Mouse (Mus musculus) neural tube, embryonic 15.5 days (tissue): ENCODE results near the gene Kif19a. TPM values are rescaled to one million over a fixed set of nuclear protein-coding genes. Genes with fewer than 3 reads are reported as not detected.

Source experiments
- ATAC-seq: fragments of 200-750 bp; cut with Nextera tagmentation; 2 replicates; pipeline ENCODE4 v1.8.0; 2017; ENCODE audit warnings: mild to moderate bottlenecking, moderate TSS enrichment, moderate library complexity; ENCODE audit not compliant: low FRiP score
- H3K27ac ChIP-seq: fragments of 300-500 bp; sonication (generic); replicated peaks from 2 replicates; pipeline ENCODE4 v1.5.1; 2015; ENCODE audit warnings: mild to moderate bottlenecking, inconsistent platforms
- H3K27me3 ChIP-seq: fragments of 300-500 bp; sonication (generic); replicated peaks from 2 replicates; pipeline ENCODE4 v1.6.1; 2015; ENCODE audit warnings: inconsistent platforms
- H3K36me3 ChIP-seq: fragments of 300-500 bp; sonication (generic); 2 replicates; pipeline ENCODE4 v1.6.1; 2015; ENCODE audit warnings: inconsistent platforms
- H3K4me1 ChIP-seq: fragments of 300-500 bp; sonication (generic); 2 replicates; pipeline ENCODE4 v1.6.1; 2015; ENCODE audit warnings: inconsistent platforms
- H3K4me2 ChIP-seq: fragments of 300-500 bp; sonication (generic); 2 replicates; pipeline ENCODE4 v1.6.1; 2015; ENCODE audit warnings: inconsistent platforms, mild to moderate bottlenecking, moderate library complexity
- H3K4me3 ChIP-seq: fragments of 300-500 bp; sonication (generic); replicated peaks from 2 replicates; pipeline ENCODE4 v1.5.1; 2015; ENCODE audit warnings: mild to moderate bottlenecking, inconsistent platforms
- H3K9ac ChIP-seq: fragments of 300-500 bp; sonication (generic); replicated peaks from 2 replicates; pipeline ENCODE4 v1.6.1; 2015; ENCODE audit warnings: mild to moderate bottlenecking, inconsistent platforms
- H3K9me3 ChIP-seq: fragments of 300-500 bp; sonication (generic); replicated peaks from 2 replicates; pipeline ENCODE4 v1.6.1; 2016; ENCODE audit warnings: inconsistent platforms
- WGBS: fragments of 180-500 bp; shearing (Covaris S2); methylation state at CpG from one replicate; pipeline ENCODE4 v1.1.7; 2015; ENCODE audit warnings: mixed read lengths; 5-methylcytosine and 5-hydroxymethylcytosine counted together
- polyA plus RNA-seq: library from polyadenylated mRNA; unstranded; fragments of >200 nt; fragmentation: Nextera tagmentation; extraction: Ambion mirVana; gene quantifications from 2 replicates; pipeline ENCODE4 v1.2.1, GENCODE M21; 2015

The Kif19a gene
- polyA plus RNA-seq, 1 experiment from 2014 or later, result 0.47 TPM

DNA sequence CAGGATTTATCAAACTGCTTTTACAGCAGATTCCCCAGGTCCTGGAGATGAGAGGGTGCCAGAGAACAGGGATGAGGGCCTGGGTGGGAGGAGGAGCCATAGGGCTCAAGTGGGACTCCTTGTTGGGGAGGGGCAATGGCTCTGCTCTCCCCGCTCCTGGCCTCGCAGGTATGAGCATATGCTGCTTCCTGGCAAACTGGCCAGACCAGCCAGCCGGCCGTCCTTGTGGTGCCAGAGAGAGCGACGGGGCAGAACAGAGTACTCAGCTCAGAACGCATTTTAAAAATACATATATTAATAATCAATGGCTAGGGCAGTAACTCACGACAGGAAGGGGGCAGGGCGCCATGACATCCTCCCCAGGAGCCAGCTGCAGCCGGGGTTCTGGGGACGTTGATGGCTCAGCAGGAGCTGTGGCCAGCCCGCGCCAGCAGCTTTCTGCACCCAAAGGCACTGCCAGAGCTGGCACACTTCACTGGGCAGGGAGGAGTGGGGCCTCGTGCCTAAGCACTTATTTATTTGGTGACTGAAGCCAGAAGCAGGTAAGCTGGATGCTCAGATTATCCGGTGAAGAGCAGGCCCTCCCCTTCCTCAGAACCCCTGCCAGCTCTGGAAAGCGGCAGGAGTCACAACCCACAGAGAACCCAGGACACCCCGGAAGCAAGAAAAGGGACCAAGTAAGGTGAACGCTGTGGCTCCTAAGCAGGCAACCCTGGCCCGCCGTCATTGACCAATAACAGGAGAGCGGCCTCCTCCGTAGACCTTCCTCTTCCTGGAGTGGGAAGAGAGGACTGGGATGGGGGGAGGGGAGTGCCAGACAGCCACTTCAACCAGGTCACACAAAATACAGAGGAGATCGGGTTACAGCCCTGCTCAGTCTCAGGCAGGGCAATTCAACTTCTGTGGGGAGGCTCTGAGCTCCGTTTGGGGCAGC is 64.6 kb downstream of the Kif19a start:
- 0 out of 2 replicates have a peak overlapping the region, but pooled peaks have one; percentile 14 for H3K27ac ChIP-seq
- ATAC-seq, result no peak; the same call in 1 of the 2 replicates
- WGBS, result 7% methylated on average over 24 of the region's 24 CpGs

DNA sequence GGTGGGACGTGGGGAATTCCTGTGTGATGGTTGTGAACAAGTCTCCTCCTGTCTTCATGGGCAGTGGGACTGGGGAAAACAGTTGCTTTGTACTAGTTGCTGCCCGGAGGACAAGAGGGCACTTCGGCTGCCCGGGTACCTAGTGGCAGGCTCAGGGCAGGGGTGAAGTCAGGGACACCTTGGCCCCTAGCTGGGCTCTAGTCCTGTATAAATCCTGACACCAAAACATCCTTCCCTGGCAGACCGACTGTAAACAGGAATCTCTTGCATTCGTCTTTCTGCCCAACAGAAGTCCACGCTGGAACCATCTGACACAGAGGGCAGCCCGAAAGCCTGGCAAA is 65.2 kb downstream of the Kif19a start:
- H3K9ac ChIP-seq, result no peak overlapping the region
- H3K9me3 ChIP-seq, result no peaks in the 10 kb centered on the region
- ATAC-seq, result no peak
- H3K4me1 ChIP-seq, result peaks cover 17% of the 10 kb centered on the region
- no peak overlapping the region for H3K27ac ChIP-seq
- WGBS, result 14% methylated on average over 8 of the region's 8 CpGs
- H3K4me3 ChIP-seq, result no peak overlapping the region
- no peaks in the 10 kb centered on the region for H3K27me3 ChIP-seq
- H3K36me3 ChIP-seq, result no peaks in the 10 kb centered on the region
- peak overlapping the region; percentile 49; the same call in 1 of the 2 replicates for H3K4me2 ChIP-seq

More for the DNA sequence above, 64.6 kb downstream of the Kif19a start:
- Histone ChIP-seq H3K27me3 (no peaks in the 10 kb centered on the region), H3K4me3 (0 out of 2 replicates have a peak overlapping the region, but pooled peaks have one; percentile 0), H3K9me3 (no peaks in the 10 kb centered on the region), H3K9ac (no peak overlapping the region), H3K4me2 (peak overlapping the region; percentile 49), H3K4me1 (peaks cover 17% of the 10 kb centered on the region), H3K36me3 (no peaks in the 10 kb centered on the region)

DNA sequence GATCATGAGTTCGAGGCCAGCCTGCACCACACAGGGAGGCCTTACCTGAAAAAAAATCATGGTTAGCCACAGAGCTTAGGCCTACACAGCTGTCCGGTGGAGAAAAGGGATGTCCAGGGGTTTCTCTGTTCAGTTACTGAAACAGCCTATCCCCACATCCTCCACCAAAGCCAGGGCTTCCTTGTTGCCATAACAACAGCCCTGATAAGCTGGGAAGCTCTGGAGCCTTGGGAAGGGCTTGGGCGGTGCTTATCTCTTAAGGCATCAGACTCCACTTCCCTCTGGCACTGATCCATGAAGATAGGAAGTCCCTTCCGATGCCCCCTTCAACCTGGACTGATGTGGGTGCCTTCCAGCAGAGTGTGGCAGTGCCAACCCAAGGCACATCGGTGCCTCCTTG is 68.0 kb downstream of the Kif19a start:
- peaks cover 17% of the 10 kb centered on the region for H3K4me1 ChIP-seq
- H3K9ac ChIP-seq, result no peak overlapping the region
- H3K27me3 ChIP-seq, result no peaks in the 10 kb centered on the region
- no peak overlapping the region for H3K4me3 ChIP-seq
- no peak overlapping the region for H3K27ac ChIP-seq
- 71% methylated on average over 5 of the region's 5 CpGs for whole genome bisulfite sequencing
- H3K9me3 ChIP-seq, result no peaks in the 10 kb centered on the region
- no peak overlapping the region for H3K4me2 ChIP-seq
- H3K36me3 ChIP-seq, result no peaks in the 10 kb centered on the region
- no peak for ATAC-seq

Other genes starting within 250 kb of the Kif19a start
- gene Rpl38, start 96.9 kb upstream of the Kif19a start, polyA plus RNA-seq, result 804 and 844 TPM in 2 replicates
- gene Ttyh2, start 90.0 kb upstream of the Kif19a start, polyA plus RNA-seq, result 30.0 and 31.0 TPM in 2 replicates
- 1.7 and 1.9 TPM in 2 replicates for gene Dnaic2, start 38.0 kb upstream of the Kif19a start, polyA plus RNA-seq
- gene Btbd17, start 30.6 kb downstream of the Kif19a start, polyA plus RNA-seq, result 14.8 and 21.3 TPM in 2 replicates
- not detected in 2 replicates for gene Gpr142, start 33.5 kb downstream of the Kif19a start, polyA plus RNA-seq
- 8.8 and 12.0 TPM in 2 replicates for gene Gprc5c, start 85.8 kb downstream of the Kif19a start, polyA plus RNA-seq
- gene Cd300a, start 124.7 kb downstream of the Kif19a start, polyA plus RNA-seq, result 0.59 and 1.3 TPM in 2 replicates
- gene Cd300lb, start 169.0 kb downstream of the Kif19a start, polyA plus RNA-seq, result 0.05 and 0.28 TPM in 2 replicates
- not detected in 2 replicates for gene Cd300c, start 203.8 kb downstream of the Kif19a start, polyA plus RNA-seq
- gene Cd300ld, start 224.5 kb downstream of the Kif19a start, polyA plus RNA-seq, result 0.19 TPM in 1 of 2 replicates, not detected in the other
- 2.0 and 2.2 TPM in 2 replicates for gene Cd300c2, start 236.5 kb downstream of the Kif19a start, polyA plus RNA-seq